Mouse (Mus musculus): ENCODE results near the gene Pmpcb.

- TF ChIP-seq CTCF (IDR thresholded peaks at IDR 0.05; ENCODE audit: low read depth, low read length) (no peak), POLR2AphosphoS5 (IDR thresholded peaks at IDR 0.05; ENCODE audit: insufficient replicate concordance, low read depth, low read length) (no peak), GATA1 (IDR thresholded peaks at IDR 0.05; ENCODE audit: borderline replicate concordance, low read length) (no peak), TAL1 (conservative IDR thresholded peaks at IDR 0.05; ENCODE audit: low read depth, low read length) (no peak)
These were observed 22.5 kb upstream of the Pmpcb start for GRCm38 (mm10) chr5:21714447-21714846.
